Mouse (Mus musculus) embryonic fibroblast, embryonic 13.5 days (primary cell): ENCODE results near the gene Frmd4a. TPM values are rescaled to one million over a fixed set of nuclear protein-coding genes. Genes with fewer than 3 reads are reported as not detected.

Experiments
- H3K27ac ChIP-seq: 2 replicates; pipeline ENCODE4 v1.5.1; 2012; ENCODE audit warnings: low read length, control low read depth, inconsistent platforms; ENCODE audit not compliant: insufficient read depth
- H3K4me1 ChIP-seq: 2 replicates; pipeline ENCODE4 v1.6.1; 2011; ENCODE audit warnings: low read length; ENCODE audit not compliant: control insufficient read depth, insufficient read depth
- H3K4me3 ChIP-seq: 2 replicates; pipeline ENCODE4 v1.5.1; 2011; ENCODE audit warnings: mild to moderate bottlenecking, control low read depth, low read length; ENCODE audit not compliant: insufficient read depth
- CTCF ChIP-seq: IDR thresholded peaks from 2 replicates; pipeline ENCODE4 v1.5.1; 2011; ENCODE audit warnings: mild to moderate bottlenecking, control low read depth, low read length, moderate library complexity, borderline replicate concordance; ENCODE audit not compliant: insufficient read depth
- POLR2A ChIP-seq: IDR thresholded peaks from 2 replicates; pipeline ENCODE4 v1.6.1; 2011; ENCODE audit warnings: low read depth, mild to moderate bottlenecking, control low read depth, low read length, moderate library complexity
- polyA plus RNA-seq: library from polyadenylated mRNA; stranded (reverse); fragments of >200 nt; gene quantifications from 2 replicates; pipeline ENCODE4 v1.2.4, GENCODE M21; 2011; ENCODE audit warnings: low read depth; ENCODE audit not compliant: missing spikeins, insufficient read length

Gene Frmd4a
- polyA plus RNA-seq, 1 experiment = 66.9 TPM

GRCm38 (mm10) chr2:4055481-4055880 is 38.0 kb downstream of the Frmd4a start:
- TF ChIP-seq CTCF = no peak
- no peak for TF ChIP-seq POLR2A
- Histone ChIP-seq H3K4me1 (no peaks in the 10 kb centered on the region), H3K27ac (no peak overlapping the region), H3K4me3 (no peak overlapping the region)

- TF ChIP-seq POLR2A = no peak
- no peak for TF ChIP-seq CTCF
- Histone ChIP-seq H3K4me3 (no peak overlapping the region), H3K27ac (no peak overlapping the region), H3K4me1 (no peaks in the 10 kb centered on the region)
Observed at GRCm38 (mm10) chr2:4060675-4061074, 43.2 kb downstream of the Frmd4a start.

GRCm38 (mm10) chr2:4071831-4072230 is 54.3 kb downstream of the Frmd4a start:
- Histone ChIP-seq H3K4me1 (no peaks in the 10 kb centered on the region), H3K27ac (no peak overlapping the region), H3K4me3 (no peak overlapping the region)
- no peak for TF ChIP-seq POLR2A
- no peak for TF ChIP-seq CTCF

DNA sequence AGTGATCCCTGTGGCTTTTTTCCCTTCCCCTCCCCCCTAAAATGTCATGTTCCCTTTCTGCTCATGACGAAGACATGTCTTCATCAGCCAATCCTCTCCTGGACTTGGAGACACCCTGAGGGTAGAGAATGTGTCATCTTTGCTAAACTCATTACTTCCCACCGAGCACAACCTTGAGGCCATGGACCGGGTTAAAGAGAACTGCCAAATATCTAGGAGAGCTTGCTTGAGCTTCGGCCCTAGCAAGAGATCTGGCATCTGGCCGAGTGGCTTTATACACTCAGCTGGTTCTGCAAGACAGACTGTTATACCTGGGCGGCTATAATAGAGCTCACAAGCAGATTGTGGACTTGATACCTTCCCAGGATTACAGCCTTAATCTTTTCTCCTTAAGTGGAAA is 66.4 kb downstream of the Frmd4a start:
- no peak overlapping the region for H3K27ac ChIP-seq
- no peak overlapping the region for H3K4me3 ChIP-seq
- no peak for TF ChIP-seq CTCF
- TF ChIP-seq POLR2A = no peak
- no peaks in the 10 kb centered on the region for H3K4me1 ChIP-seq

DNA sequence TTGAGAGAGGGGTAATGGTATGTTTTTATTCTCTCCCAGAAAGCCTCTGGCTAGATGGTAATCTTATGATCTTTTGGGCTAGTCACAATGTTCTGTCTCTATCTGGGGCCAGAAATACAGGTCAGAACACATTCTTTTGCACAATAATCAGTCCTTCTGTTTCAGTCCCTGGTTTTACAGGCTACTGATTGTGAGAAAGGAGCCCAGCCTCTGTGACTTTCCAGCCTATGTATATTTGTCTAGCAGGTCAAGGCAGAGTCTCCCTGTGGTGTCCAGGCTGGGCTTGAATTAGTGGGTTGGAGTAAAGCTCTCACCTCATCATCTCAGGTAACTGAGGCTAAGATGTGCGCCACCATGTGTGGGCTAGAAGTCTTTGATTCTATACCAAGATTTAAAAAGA is 80.1 kb downstream of the Frmd4a start:
- Histone ChIP-seq H3K4me1 (no peaks in the 10 kb centered on the region), H3K27ac (no peak overlapping the region), H3K4me3 (no peak overlapping the region)
- TF ChIP-seq CTCF = no peak
- TF ChIP-seq POLR2A = no peak

GRCm38 (mm10) chr2:4098948-4099776 is 81.6 kb downstream of the Frmd4a start:
- no peaks in the 10 kb centered on the region for H3K4me1 ChIP-seq
- H3K27ac ChIP-seq = no peak overlapping the region
- no peak overlapping the region for H3K4me3 ChIP-seq
- TF ChIP-seq POLR2A (no peak), CTCF (no peak)

DNA sequence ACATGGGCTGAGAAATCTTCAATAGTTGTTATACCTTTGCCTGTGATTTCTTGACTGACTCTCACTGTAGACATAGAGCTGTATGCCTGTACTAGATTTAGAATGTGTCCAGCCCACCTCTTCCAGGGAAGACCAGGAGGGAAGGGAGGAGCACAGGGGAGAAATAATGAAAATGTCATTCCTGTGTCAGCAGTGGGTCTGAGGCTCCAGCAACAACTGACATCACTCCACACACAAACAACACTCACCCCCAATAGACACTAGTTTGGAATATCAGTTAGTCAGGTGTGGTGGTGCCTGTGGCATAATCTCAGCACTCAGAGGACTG is 82.2 kb downstream of the Frmd4a start:
- no peak overlapping the region for H3K4me3 ChIP-seq
- H3K27ac ChIP-seq = no peak overlapping the region
- no peaks in the 10 kb centered on the region for H3K4me1 ChIP-seq
- TF ChIP-seq CTCF (no peak), POLR2A (no peak)

DNA sequence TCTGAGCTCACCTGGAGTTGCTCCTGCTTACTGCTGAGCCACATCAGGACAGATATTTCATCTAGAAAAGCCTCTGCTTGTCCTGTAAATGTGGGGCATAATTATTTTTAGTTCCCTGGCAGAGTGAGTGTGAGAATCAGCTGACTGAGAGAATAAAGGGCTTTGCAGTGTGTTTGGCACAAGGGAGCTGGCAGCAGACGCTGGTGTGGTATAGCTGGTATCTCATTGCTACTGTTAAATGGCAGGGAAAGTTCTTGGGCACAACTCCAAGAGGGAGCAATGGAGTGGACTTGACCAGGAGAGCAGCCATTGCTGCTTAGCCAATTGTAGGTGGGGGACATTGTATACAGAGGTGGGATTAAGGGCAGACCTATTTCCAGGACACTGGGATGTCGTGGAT is 83.9 kb downstream of the Frmd4a start:
- Histone ChIP-seq H3K4me1 (no peaks in the 10 kb centered on the region), H3K27ac (no peak overlapping the region), H3K4me3 (no peak overlapping the region)
- TF ChIP-seq CTCF (no peak), POLR2A (no peak)

DNA sequence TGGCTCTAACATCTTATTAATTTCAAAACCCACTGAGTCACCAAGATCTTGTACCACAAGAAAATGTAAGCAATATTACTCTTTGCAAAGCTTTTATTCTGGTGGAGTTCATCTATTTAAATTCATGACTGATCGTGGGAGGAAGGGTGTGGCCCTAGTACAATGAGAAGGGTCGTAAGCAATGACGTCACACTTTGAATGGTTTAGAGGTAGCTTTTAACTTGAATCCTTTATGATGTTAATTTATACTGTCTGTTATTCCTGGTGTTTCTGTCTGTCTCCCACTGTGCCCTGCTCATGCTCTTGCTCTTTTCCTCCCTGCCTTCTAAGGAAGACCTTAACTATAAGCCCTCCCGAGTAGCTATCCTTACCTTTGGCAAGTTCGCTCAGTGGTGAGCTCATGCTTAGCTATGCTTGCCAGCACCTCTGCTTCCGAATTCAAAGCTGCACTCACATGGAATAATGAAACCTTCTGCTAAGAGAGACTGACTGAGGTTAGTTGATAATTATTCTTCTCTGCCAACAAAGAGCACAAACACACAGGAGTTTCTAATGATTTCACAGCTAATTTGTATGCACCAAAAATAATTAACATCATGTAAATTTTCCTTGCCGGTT is 95.9 kb downstream of the Frmd4a start:
- Histone ChIP-seq H3K4me1 (no peaks in the 10 kb centered on the region), H3K4me3 (no peak overlapping the region), H3K27ac (no peak overlapping the region)
- TF ChIP-seq CTCF (no peak), POLR2A (no peak)

- H3K4me3 ChIP-seq = no peak overlapping the region
- TF ChIP-seq POLR2A (no peak), CTCF (no peak)
- H3K4me1 ChIP-seq = no peaks in the 10 kb centered on the region
- no peak overlapping the region for H3K27ac ChIP-seq
Observed at GRCm38 (mm10) chr2:4119678-4120458, 102.4 kb downstream of the Frmd4a start.
